Comparison of ENCODE assay signal across 8 mouse cellular contexts in the genomic region with DNA sequence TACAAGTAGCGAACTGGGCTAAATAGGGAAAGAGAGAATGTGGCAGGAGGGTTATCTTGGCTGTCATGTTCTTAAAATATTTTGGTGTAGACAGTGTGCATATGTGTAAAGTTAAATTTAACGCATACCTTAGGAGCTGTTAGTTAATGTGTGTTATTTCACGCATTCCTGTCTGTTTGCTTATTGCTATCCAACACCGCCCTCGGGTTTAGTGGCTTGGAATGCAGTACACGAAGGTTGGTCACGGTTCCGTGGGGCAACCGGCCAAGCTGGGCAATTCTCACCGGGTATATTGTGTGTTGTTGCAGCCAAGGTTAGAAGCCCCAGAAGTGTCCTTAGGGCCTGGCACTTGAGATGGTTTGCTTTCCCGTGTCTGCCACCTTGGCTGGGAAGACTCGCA.
A peak's percentile ranks its signal among the peaks of the same experiment; 100 is the strongest.
DNase-seq lines count a peak whose midpoint lies in the region; TF ChIP-seq lines count a peak whose summit lies in the region.
"Had no signal": no experiment of that assay in that cellular context is flagged by ENCODE, and none has a peak within 500 bp of the region (broad histone marks: within the 10 kb centered on the region; RNA-seq: fewer than 3 reads in every experiment).

No protein-coding gene starts in this region.

- intact Hi-C loops in gastrocnemius, postnatal 14 days (cut with DNase I; ENCODE audit: low total_unique reads): no loop called here

- TF ChIP-seq POLR2A in testis, adult 2 months (IDR thresholded peaks at IDR 0.05; ENCODE audit: control insufficient read depth, low read depth, low read length): no peak

- peak; percentile 8 for DNase-seq in gastrocnemius, postnatal 14 days
- DNase-seq in gastrocnemius, postnatal 25 days: no peak
- DNase-seq in testis, postnatal 14 days (ENCODE audit: low spot score): no peak
- peak; percentile 68 to 72 for DNase-seq in kidney, postnatal 25 days
- no peak for DNase-seq in c-Kit-positive CD71-positive TER-119-positive erythroid progenitor cells, embryonic 14.5 days (ENCODE audit: low spot score)
- no peak for DNase-seq in embryo, embryonic 11 days
- DNase-seq: thymus, postnatal 36 days had no signal

- no peak overlapping the region for H3K27ac ChIP-seq in testis, adult 2 months (ENCODE audit: control insufficient read depth, insufficient read depth, low read depth, low read length)

- H3K36me3 ChIP-seq in testis, adult 2 months (ENCODE audit: control insufficient read depth, insufficient read depth, low read length): no peaks in the 10 kb centered on the region

- H3K4me1 ChIP-seq in testis, adult 2 months (ENCODE audit: control insufficient read depth, insufficient read depth, low read length): peaks cover 4% of the 10 kb centered on the region; the same call in 1 of the 2 replicates

- no peak for TF ChIP-seq CTCF in testis, adult 2 months (IDR thresholded peaks at IDR 0.05; ENCODE audit: control insufficient read depth, insufficient read depth, insufficient replicate concordance, low read depth, low read length)

- H3K27me3 ChIP-seq in testis, adult 2 months (ENCODE audit: control insufficient read depth, insufficient read depth, low read length): no peaks in the 10 kb centered on the region

- H3K4me3 ChIP-seq in testis, adult 2 months (ENCODE audit: control insufficient read depth, low read depth, low read length): peak overlapping the region; percentile 9

Comparison
In these comparisons a context has a peak if more than half of its experiments do, and no peak if none do; other contexts are left out.
1. DNase-seq: peak in gastrocnemius, postnatal 14 days (single experiment) and kidney, postnatal 25 days (2 of 2); none in gastrocnemius, postnatal 25 days (single experiment), testis, postnatal 14 days (single experiment), c-Kit-positive CD71-positive TER-119-positive erythroid progenitor cells, embryonic 14.5 days (single experiment) and embryo, embryonic 11 days (single experiment).